Mouse (Mus musculus) forebrain, embryonic 11.5 days (tissue): ENCODE measurements at regions not wholly inside any gene's neighbourhood (a gene's known extent, or its start where the extent isn't known, plus 50 kb on each side); places are given as distances from the start of the nearest gene placed in this dataset.

Experiments used
- ATAC-seq: fragments of 200-750 bp; cut with Nextera tagmentation; replicated peaks from 2 replicates; pipeline ENCODE4 v1.8.0; 2017; ENCODE audit warnings: moderate TSS enrichment; ENCODE audit not compliant: low FRiP score
- DNase-seq: peaks from one replicate; pipeline ENCODE4 v3.0.0-alpha.2; 2017; ENCODE audit warnings: low spot score
- H3K27ac ChIP-seq: fragments of 300-500 bp; sonication (generic); 2 replicates; pipeline ENCODE4 v1.5.1; 2014; ENCODE audit warnings: low read depth, low read length
- H3K27me3 ChIP-seq: fragments of 300-500 bp; sonication (generic); 2 replicates; pipeline ENCODE4 v1.6.1; 2014; ENCODE audit warnings: mild to moderate bottlenecking, low read length, mixed read lengths; ENCODE audit not compliant: control insufficient read depth, insufficient read depth
- H3K36me3 ChIP-seq: fragments of 300-500 bp; sonication (generic); 2 replicates; pipeline ENCODE4 v1.6.1; 2014; ENCODE audit warnings: mild to moderate bottlenecking, low read length, moderate library complexity, mixed read lengths; ENCODE audit not compliant: control insufficient read depth, insufficient read depth
- H3K4me1 ChIP-seq: fragments of 300-500 bp; sonication (generic); replicated peaks from 2 replicates; pipeline ENCODE4 v1.6.1; 2014; ENCODE audit warnings: low read length, mixed read lengths; ENCODE audit not compliant: control insufficient read depth, insufficient read depth
- H3K4me2 ChIP-seq: fragments of 300-500 bp; sonication (generic); 2 replicates; pipeline ENCODE4 v1.6.1; 2014; ENCODE audit warnings: low read depth, mild to moderate bottlenecking, low read length, moderate library complexity, mixed read lengths; ENCODE audit not compliant: severe bottlenecking
- H3K4me3 ChIP-seq: fragments of 300-500 bp; sonication (generic); 2 replicates; pipeline ENCODE4 v1.5.1; 2014; ENCODE audit warnings: low read depth, low read length
- H3K9ac ChIP-seq: fragments of 300-500 bp; sonication (generic); 2 replicates; pipeline ENCODE4 v1.6.1; 2014; ENCODE audit warnings: low read length
- H3K9me3 ChIP-seq: fragments of 300-500 bp; sonication (generic); 2 replicates; pipeline ENCODE4 v1.6.1; 2016; ENCODE audit warnings: low read length, mixed read lengths; ENCODE audit not compliant: control insufficient read depth
- WGBS: fragments of 180-500 bp; shearing (Covaris S2); extraction: QIAGEN DNeasy Blood & Tissue Kit; methylation state at CpG from one replicate; pipeline ENCODE4 v1.1.7; 2014; 5-methylcytosine and 5-hydroxymethylcytosine counted together

- ATAC-seq = no peak
- WGBS = 75% methylated on average over 3 of the region's 3 CpGs
- Histone ChIP-seq H3K4me2 (no peak overlapping the region), H3K36me3 (no peaks in the 10 kb centered on the region), H3K9ac (no peak overlapping the region), H3K9me3 (no peaks in the 10 kb centered on the region), H3K27me3 (no peaks in the 10 kb centered on the region), H3K4me3 (no peak overlapping the region), H3K4me1 (peaks cover 14% of the 10 kb centered on the region; the same call in 1 of the 2 replicates), H3K27ac (no peak overlapping the region)
- DNase-seq = no peak
Observed at GRCm38 (mm10) chr8:11909146-11909545, 68.9 kb downstream of the Tex29 start.

GRCm38 (mm10) chr8:11911639-11912450 lies 71.6 kb downstream of the Tex29 start:
- Histone ChIP-seq H3K9me3 (no peaks in the 10 kb centered on the region), H3K4me1 (peaks cover 23% of the 10 kb centered on the region), H3K4me3 (no peak overlapping the region), H3K27me3 (no peaks in the 10 kb centered on the region; the same call in 1 of the 2 replicates), H3K27ac (no peak overlapping the region), H3K4me2 (no peak overlapping the region), H3K36me3 (no peaks in the 10 kb centered on the region), H3K9ac (no peak overlapping the region)
- ATAC-seq (no peak), DNase-seq (no peak)
- 79% methylated on average over 18 of the region's 18 CpGs for WGBS

DNA sequence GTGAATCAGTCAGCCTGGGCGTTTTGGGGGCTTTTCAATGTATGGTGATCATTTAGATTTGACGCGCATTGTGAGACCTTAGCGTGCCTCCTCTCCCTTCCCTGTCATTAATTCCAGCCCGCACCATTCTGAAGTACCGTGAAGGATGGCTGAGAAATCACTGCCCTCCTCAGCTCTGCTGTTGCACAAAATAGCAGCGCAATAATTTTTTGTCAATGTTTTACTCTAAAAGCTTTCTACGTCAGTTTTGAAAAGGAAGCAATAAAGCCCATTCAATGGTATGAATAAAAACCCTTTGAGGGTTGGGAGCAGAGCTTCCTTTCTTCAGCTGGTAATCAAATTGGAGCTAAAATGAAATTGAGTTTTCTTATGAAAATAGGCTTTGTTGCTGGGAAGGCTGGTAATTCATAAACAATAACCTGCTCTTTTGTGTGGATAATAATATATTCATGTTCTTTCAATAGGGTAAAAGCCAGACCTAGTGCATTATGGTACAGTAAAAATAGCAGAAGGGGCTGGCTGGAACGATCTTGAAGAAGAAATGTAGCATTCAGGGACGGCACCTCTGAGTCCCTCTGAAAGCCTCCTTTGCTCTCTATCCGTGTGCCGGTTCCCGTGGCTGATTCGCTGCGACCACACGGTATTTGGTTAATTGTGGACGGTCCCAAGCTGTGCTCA lies 72.3 kb downstream of the Tex29 start:
- Histone ChIP-seq H3K4me2 (peak overlapping the region; percentile 0; the same call in 1 of the 2 replicates), H3K9ac (no peak overlapping the region), H3K4me3 (no peak overlapping the region), H3K27me3 (no peaks in the 10 kb centered on the region; the same call in 1 of the 2 replicates), H3K36me3 (no peaks in the 10 kb centered on the region), H3K9me3 (no peaks in the 10 kb centered on the region), H3K27ac (peak overlapping the region; percentile 19; the same call in 1 of the 2 replicates), H3K4me1 (peaks cover 23% of the 10 kb centered on the region)
- DNase-seq (no peak), ATAC-seq (no peak)
- WGBS = 53% methylated on average over 17 of the region's 17 CpGs

GRCm38 (mm10) chr8:11913129-11913900 lies 73.0 kb downstream of the Tex29 start:
- Histone ChIP-seq H3K4me3 (no peak overlapping the region), H3K36me3 (no peaks in the 10 kb centered on the region), H3K9ac (no peak overlapping the region), H3K9me3 (no peaks in the 10 kb centered on the region), H3K4me2 (peak overlapping the region; percentile 18; the same call in 1 of the 2 replicates), H3K4me1 (peaks cover 23% of the 10 kb centered on the region), H3K27ac (peak overlapping the region; percentile 19; the same call in 1 of the 2 replicates), H3K27me3 (no peaks in the 10 kb centered on the region; the same call in 1 of the 2 replicates)
- WGBS = 48% methylated on average over 12 of the region's 12 CpGs
- ATAC-seq = no peak
- no peak for DNase-seq

DNA sequence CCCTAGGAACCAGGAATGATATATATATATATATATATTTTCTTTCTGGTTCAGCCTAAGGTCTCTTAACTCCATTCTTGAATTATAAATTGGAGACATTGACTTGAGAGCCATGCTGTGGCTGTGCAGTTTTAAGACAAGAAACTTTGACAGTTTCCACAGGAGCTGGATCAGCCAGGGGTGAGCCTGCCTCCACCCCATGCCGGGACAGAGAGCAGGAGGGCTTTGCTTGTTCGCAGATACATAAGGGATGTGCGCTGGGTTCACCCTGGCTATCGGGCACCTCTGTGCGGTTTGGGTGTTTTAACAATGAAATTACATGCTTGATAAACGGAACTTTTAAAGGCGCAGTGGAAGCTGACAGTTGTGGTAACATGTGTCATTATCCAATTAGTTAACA lies 73.9 kb downstream of the Tex29 start:
- H3K9me3 ChIP-seq = no peaks in the 10 kb centered on the region
- H3K36me3 ChIP-seq = no peaks in the 10 kb centered on the region
- DNase-seq (no peak), ATAC-seq (no peak)
- H3K4me3 ChIP-seq = no peak overlapping the region
- H3K27me3 ChIP-seq = no peaks in the 10 kb centered on the region; the same call in 1 of the 2 replicates
- H3K9ac ChIP-seq = no peak overlapping the region
- H3K4me2 ChIP-seq = peak overlapping the region; percentile 37; the same call in 1 of the 2 replicates
- WGBS = 29% methylated on average over 7 of the region's 7 CpGs
- peaks cover 23% of the 10 kb centered on the region for H3K4me1 ChIP-seq
- no peak overlapping the region for H3K27ac ChIP-seq

GRCm38 (mm10) chr8:11914681-11915474 lies 74.6 kb downstream of the Tex29 start:
- no peak for DNase-seq
- peak; percentile 61; the same call in 1 of the 2 replicates for ATAC-seq
- peak overlapping the region; percentile 37; the same call in 1 of the 2 replicates for H3K4me2 ChIP-seq
- no peaks in the 10 kb centered on the region for H3K36me3 ChIP-seq
- H3K27me3 ChIP-seq = no peaks in the 10 kb centered on the region; the same call in 1 of the 2 replicates
- no peaks in the 10 kb centered on the region for H3K9me3 ChIP-seq
- H3K27ac ChIP-seq = no peak overlapping the region
- WGBS = 38% methylated on average over 19 of the region's 19 CpGs
- peaks cover 23% of the 10 kb centered on the region for H3K4me1 ChIP-seq
- no peak overlapping the region for H3K9ac ChIP-seq
- no peak overlapping the region; the same call in 1 of the 2 replicates for H3K4me3 ChIP-seq

GRCm38 (mm10) chr8:11915721-11916120 lies 75.4 kb downstream of the Tex29 start:
- 92% methylated on average over 11 of the region's 11 CpGs for WGBS
- Histone ChIP-seq H3K4me2 (no peak overlapping the region), H3K9me3 (no peaks in the 10 kb centered on the region)

More at GRCm38 (mm10) chr8:11915721-11916120, 75.4 kb downstream of the Tex29 start:
- ATAC-seq (no peak), DNase-seq (no peak)
- Histone ChIP-seq H3K4me1 (peaks cover 23% of the 10 kb centered on the region), H3K27me3 (no peaks in the 10 kb centered on the region; the same call in 1 of the 2 replicates), H3K36me3 (no peaks in the 10 kb centered on the region), H3K4me3 (no peak overlapping the region), H3K27ac (no peak overlapping the region), H3K9ac (no peak overlapping the region)
